Mouse (Mus musculus): ENCODE measurements around the gene Ctbp2. TPM values are rescaled to one million over a fixed set of nuclear protein-coding genes. Genes with fewer than 3 reads are reported as not detected.

Ctbp2 gene
- 42.3 TPM for polyA plus RNA-seq (2014; fragmentation: Illumina TruSeq; extraction: RNeasy Lipid Tissue Mini Kit (QIAGEN cat#74804); ENCODE audit: low read depth, low replicate concordance)

GRCm38 (mm10) chr7:133123999-133124700 is at the start of gene Ctbp2:
TSS of gene Ctbp2 (minus strand) at chr7:133124354.

GRCm38 (mm10) chr7:133123244-133123998 is 733 bp downstream of the Ctbp2 start, which contains the start of gene Fgfr2:
TSS of gene Fgfr2 (minus strand) at chr7:133123350.

Other genes with a start within 250 kb of the Ctbp2 start
- gene Zranb1, start 193.2 kb downstream of the Ctbp2 start, polyA plus RNA-seq (2014; fragmentation: Illumina TruSeq; extraction: RNeasy Lipid Tissue Mini Kit (QIAGEN cat#74804); ENCODE audit: low read depth, low replicate concordance) = 62.9 TPM
- gene Fgfr2, start 1.0 kb downstream of the Ctbp2 start, polyA plus RNA-seq (2014; fragmentation: Illumina TruSeq; extraction: RNeasy Lipid Tissue Mini Kit (QIAGEN cat#74804); ENCODE audit: low read depth, low replicate concordance) = 109 TPM

All from sigmoid colon, adult 10 weeks (tissue).